ENCODE assay signal across 8 mouse cellular contexts in the genomic region with DNA sequence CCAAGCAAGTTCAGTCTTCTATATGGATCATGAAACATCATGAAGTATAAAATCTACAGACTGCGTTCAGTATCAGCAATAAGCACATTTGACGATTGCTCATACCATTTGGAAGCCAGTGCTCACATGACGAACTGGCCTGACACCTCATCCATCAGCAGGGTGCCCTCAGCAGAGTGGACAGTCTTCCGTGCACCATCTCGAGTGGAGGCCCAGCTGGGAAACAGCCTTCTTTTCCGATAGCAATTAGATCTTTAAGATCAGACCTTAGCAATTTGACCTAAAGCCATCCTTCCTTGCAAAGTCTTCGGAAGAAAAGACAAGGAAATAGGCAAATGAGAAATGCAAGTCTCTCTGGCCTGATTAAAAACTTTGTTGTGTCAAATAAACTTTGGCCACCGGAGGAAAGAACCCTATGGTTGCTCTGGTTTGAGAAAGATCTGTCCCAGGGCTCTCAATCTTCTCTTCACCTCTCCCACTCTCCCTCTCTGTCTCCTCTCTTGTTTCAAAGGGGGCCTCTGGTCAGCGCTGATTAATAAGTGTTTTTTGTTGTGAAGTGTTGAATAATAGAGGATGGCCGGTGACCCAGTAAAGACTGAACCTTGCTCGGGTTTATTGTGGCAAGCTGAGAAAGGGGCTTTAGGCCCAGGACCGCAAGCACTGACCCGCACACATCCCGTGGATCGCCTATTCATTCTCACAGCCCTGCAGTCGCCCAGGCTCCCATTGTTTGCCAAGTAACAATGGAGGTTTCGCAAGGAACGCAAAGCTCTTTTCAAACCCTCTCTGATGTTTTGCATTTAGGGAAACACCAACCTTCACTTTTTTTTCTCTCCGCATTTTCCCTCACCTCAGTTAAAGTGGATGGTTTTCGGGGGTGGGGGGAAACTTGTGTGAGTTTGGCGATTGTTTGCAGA.
DNase-seq lines count a peak whose midpoint lies in the region; ATAC-seq lines count a peak whose summit lies in the region.

No protein-coding gene starts in this region.

- H3K4me1 ChIP-seq in lung, embryonic 15.5 days, result peaks cover 9% of the 10 kb centered on the region
- H3K4me1 ChIP-seq in embryonic facial prominence, embryonic 12.5 days, result peaks cover 14% of the 10 kb centered on the region
- peaks cover 13% of the 10 kb centered on the region for H3K4me1 ChIP-seq in limb, embryonic 13.5 days
- H3K4me1 ChIP-seq in stomach, embryonic 14.5 days (ENCODE audit: control insufficient read depth, insufficient read depth, low read length), result peaks cover 10% of the 10 kb centered on the region

- peak overlapping the region; percentile 33 for H3K4me3 ChIP-seq in lung, embryonic 15.5 days
- H3K4me3 ChIP-seq in embryonic facial prominence, embryonic 12.5 days, result peak overlapping the region; percentile 39
- H3K4me3 ChIP-seq in limb, embryonic 13.5 days, result peak overlapping the region; percentile 42
- H3K4me3 ChIP-seq in stomach, embryonic 14.5 days (ENCODE audit: low read depth, low read length), result peak overlapping the region; percentile 34

- H3K36me3 ChIP-seq in lung, embryonic 15.5 days, result no peaks in the 10 kb centered on the region
- H3K36me3 ChIP-seq in embryonic facial prominence, embryonic 12.5 days, result no peaks in the 10 kb centered on the region
- H3K36me3 ChIP-seq in limb, embryonic 13.5 days, result no peaks in the 10 kb centered on the region
- H3K36me3 ChIP-seq in stomach, embryonic 14.5 days (ENCODE audit: control insufficient read depth, insufficient read depth, low read length), result no peaks in the 10 kb centered on the region

- DNase-seq in lung, adult 18-20 months, result no peak
- DNase-seq in right cerebral cortex, postnatal 4 days, result no peak
- DNase-seq in right cerebral cortex, adult 18-20 months, result no peak
- DNase-seq in lung, postnatal 25 days (ENCODE audit: low spot score), result no peak

- WGBS in lung, embryonic 15.5 days, result 7% methylated on average over 21 of the region's 21 CpGs
- 3% methylated on average over 21 of the region's 21 CpGs for WGBS in embryonic facial prominence, embryonic 12.5 days
- 5% methylated on average over 21 of the region's 21 CpGs for WGBS in limb, embryonic 13.5 days
- 7% methylated on average over 21 of the region's 21 CpGs for WGBS in stomach, embryonic 14.5 days

- ATAC-seq in lung, embryonic 15.5 days (ENCODE audit: borderline replicate concordance, extremely low read depth, low FRiP score, low TSS enrichment), result no peak
- peak; percentile 73 for ATAC-seq in embryonic facial prominence, embryonic 12.5 days (ENCODE audit: insufficient number of reproducible peaks, insufficient read depth, low FRiP score, low TSS enrichment)
- ATAC-seq in limb, embryonic 13.5 days (ENCODE audit: low FRiP score, low read depth), result no peak
- no peak for ATAC-seq in stomach, embryonic 14.5 days (ENCODE audit: insufficient number of reproducible peaks, insufficient read depth, low FRiP score, low read depth)

- H3K9ac ChIP-seq in lung, embryonic 15.5 days, result no peak overlapping the region
- H3K9ac ChIP-seq in embryonic facial prominence, embryonic 12.5 days, result peak overlapping the region; percentile 45; the same call in 1 of the 2 replicates
- no peak overlapping the region; the same call in 1 of the 2 replicates for H3K9ac ChIP-seq in limb, embryonic 13.5 days
- no peak overlapping the region for H3K9ac ChIP-seq in stomach, embryonic 14.5 days (replicated peaks; ENCODE audit: low read depth, low read length)

- H3K4me2 ChIP-seq in lung, embryonic 15.5 days, result peak overlapping the region; percentile 73
- H3K4me2 ChIP-seq in embryonic facial prominence, embryonic 12.5 days (replicated peaks), result peak overlapping the region; percentile 62
- H3K4me2 ChIP-seq in limb, embryonic 13.5 days (replicated peaks), result peak overlapping the region; percentile 77
- peak overlapping the region; percentile 71 for H3K4me2 ChIP-seq in stomach, embryonic 14.5 days (replicated peaks; ENCODE audit: low read depth, low read length)

- H3K27ac ChIP-seq in lung, embryonic 15.5 days, result no peak overlapping the region
- peak overlapping the region; percentile 60; the same call in 1 of the 2 replicates for H3K27ac ChIP-seq in embryonic facial prominence, embryonic 12.5 days
- no peak overlapping the region for H3K27ac ChIP-seq in limb, embryonic 13.5 days
- H3K27ac ChIP-seq in stomach, embryonic 14.5 days (ENCODE audit: low read length), result no peak overlapping the region

- H3K9me3 ChIP-seq in lung, embryonic 15.5 days, result no peaks in the 10 kb centered on the region
- no peaks in the 10 kb centered on the region for H3K9me3 ChIP-seq in embryonic facial prominence, embryonic 12.5 days
- no peaks in the 10 kb centered on the region for H3K9me3 ChIP-seq in limb, embryonic 13.5 days
- H3K9me3 ChIP-seq in stomach, embryonic 14.5 days (ENCODE audit: control insufficient read depth, low read depth, low read length), result no peaks in the 10 kb centered on the region

- peaks cover 57% of the 10 kb centered on the region for H3K27me3 ChIP-seq in lung, embryonic 15.5 days
- H3K27me3 ChIP-seq in embryonic facial prominence, embryonic 12.5 days, result peaks cover 57% of the 10 kb centered on the region
- peaks cover 61% of the 10 kb centered on the region for H3K27me3 ChIP-seq in limb, embryonic 13.5 days
- H3K27me3 ChIP-seq in stomach, embryonic 14.5 days (ENCODE audit: control insufficient read depth, insufficient read depth, low read length), result peaks cover 41% of the 10 kb centered on the region
